Mouse (Mus musculus) left cerebral cortex, postnatal 25 days (tissue): ENCODE data around the gene Mlxip. TPM values are rescaled to one million over a fixed set of nuclear protein-coding genes. Genes with fewer than 3 reads are reported as not detected.
A peak's percentile ranks its signal among the peaks of the same experiment; 100 is the strongest.

Experiments used
- DNase-seq, 2 experiments: peaks; one replicate each; pipeline ENCODE4 v3.0.0; 2022; ENCODE audit warnings: low spot score in 2 of 2, mixed read lengths in 1 of 2
- intact Hi-C: fragments of 180-260 bp; cut with DNase I; formaldehyde crosslinking; loops from one replicate; pipeline ENCODE4 v1.15.1; 2025
- total RNA-seq, 2 experiments: library from RNA; stranded (reverse); gene quantifications; 2 replicates each; pipeline ENCODE4 v1.2.3; 2021

The Mlxip gene
- total RNA-seq, 2 experiments from 2014 or later, result 16.3 to 18.0 TPM

GRCm38 (mm10) chr5:123416566-123417518, 22.2 kb downstream of the Mlxip start:
- no peak for DNase-seq
- intact Hi-C loops, result no loop called here

- intact Hi-C loops, result no loop called here
- DNase-seq, result peak in 1 of 2 experiments; percentile 52
These were observed 29.3 kb downstream of the Mlxip start for GRCm38 (mm10) chr5:123423885-123424284.

GRCm38 (mm10) chr5:123427556-123427955, 33.0 kb downstream of the Mlxip start:
- DNase-seq, result no peak
- intact Hi-C loops, result no loop called here

- intact Hi-C loops, result loop anchor here (5.0 kb wide), 1 partner anchor 34 kb away; no protein-coding TSS in a partner anchor
These were observed 37.1 kb downstream of the Mlxip start for GRCm38 (mm10) chr5:123431524-123432304.

GRCm38 (mm10) chr5:123432305-123432874, 37.8 kb downstream of the Mlxip start:
- no peak for DNase-seq
- intact Hi-C loops, result loop anchor here (5.0 kb wide), 1 partner anchor 35 kb away; no protein-coding TSS in a partner anchor

More at GRCm38 (mm10) chr5:123431524-123432304, 37.1 kb downstream of the Mlxip start:
- peak; percentile 23 to 39 for DNase-seq

- intact Hi-C loops, result loop anchor here (2.0 to 5.0 kb wide), 3 partner anchors 59 to 184 kb away; partner anchors contain the start of gene Wdr66
These were observed 41.6 kb downstream of the Mlxip start for GRCm38 (mm10) chr5:123436071-123436779.

GRCm38 (mm10) chr5:123436780-123437175, 42.2 kb downstream of the Mlxip start:
- peak; percentile 57 to 63 for DNase-seq
- intact Hi-C loops, result loop anchor here (2.0 to 5.0 kb wide), 3 partner anchors 60 to 184 kb away; partner anchors contain the start of gene Wdr66

More at GRCm38 (mm10) chr5:123436071-123436779, 41.6 kb downstream of the Mlxip start:
- DNase-seq, result peak in 1 of 2 experiments; percentile 20

- no peak for DNase-seq
- intact Hi-C loops, result loop anchor here (5.0 kb wide), 1 partner anchor 186 kb away; the partner anchor contains the start of gene Wdr66
These were observed 43.8 kb downstream of the Mlxip start for GRCm38 (mm10) chr5:123438381-123438780.

- intact Hi-C loops, result loop anchor here (5.0 kb wide), 1 partner anchor 187 kb away; the partner anchor contains the start of gene Wdr66
- no peak for DNase-seq
These were observed 44.7 kb downstream of the Mlxip start for GRCm38 (mm10) chr5:123439312-123439711.

- intact Hi-C loops, result loop anchor here (5.0 kb wide), 2 partner anchors 172 to 188 kb away; partner anchors contain the start of gene Wdr66
- peak in 1 of 2 experiments; percentile 30 for DNase-seq
These were observed 45.3 kb downstream of the Mlxip start for GRCm38 (mm10) chr5:123439941-123440340.

- peak in 1 of 2 experiments; percentile 44 for DNase-seq
- intact Hi-C loops, result loop anchor here (5.0 kb wide), 1 partner anchor 172 kb away; no protein-coding TSS in a partner anchor
These were observed 46.1 kb downstream of the Mlxip start for GRCm38 (mm10) chr5:123440664-123441063.

GRCm38 (mm10) chr5:123442283-123442682, 47.7 kb downstream of the Mlxip start:
- intact Hi-C loops, result loop anchor here (5.0 kb wide), 1 partner anchor 170 kb away; no protein-coding TSS in a partner anchor
- no peak for DNase-seq

- peak; percentile 72 to 90 for DNase-seq
- intact Hi-C loops, result loop anchor here (2.0 to 5.0 kb wide), 2 partner anchors 55 to 168 kb away; no protein-coding TSS in a partner anchor
These were observed 49.5 kb downstream of the Mlxip start for GRCm38 (mm10) chr5:123444069-123444468.

- intact Hi-C loops, result loop anchor here (2.0 to 5.0 kb wide), 2 partner anchors 54 to 167 kb away; no protein-coding TSS in a partner anchor
These were observed 50.3 kb downstream of the Mlxip start for GRCm38 (mm10) chr5:123444849-123445334.

GRCm38 (mm10) chr5:123451886-123452285, 57.3 kb downstream of the Mlxip start:
- intact Hi-C loops, result loop anchor here (10.0 kb wide), 1 partner anchor 243 kb away; no protein-coding TSS in a partner anchor
- no peak for DNase-seq

More at GRCm38 (mm10) chr5:123444849-123445334, 50.3 kb downstream of the Mlxip start:
- no peak for DNase-seq

- DNase-seq, result no peak
- intact Hi-C loops, result no loop called here
These were observed 66.8 kb downstream of the Mlxip start for GRCm38 (mm10) chr5:123461420-123461819.

GRCm38 (mm10) chr5:123464638-123465037, 70.0 kb downstream of the Mlxip start:
- DNase-seq, result no peak
- intact Hi-C loops, result no loop called here
